Comparison of ENCODE assay signal across 8 mouse cellular contexts in genomic region chr9:44655098-44656066, GRCm38 (mm10). TPM values are rescaled to one million over a fixed set of nuclear protein-coding genes. Genes with fewer than 3 reads are reported as not detected.
A peak's percentile ranks its signal among the peaks of the same experiment; 100 is the strongest.
DNase-seq lines count a peak whose midpoint lies in the region; ATAC-seq and TF ChIP-seq lines count a peak whose summit lies in the region.

No protein-coding gene starts in this region.

- POLR2A ChIA-PET in Patski (lab: Charles Lee), result interaction anchor here (0.5 kb wide), 1 partner anchor 14 kb away, joined by 6 read pairs; no protein-coding TSS in a partner anchor

- CTCF ChIA-PET in Patski (lab: Charles Lee), result interaction anchor here (0.7 to 5.4 kb wide), 25 partner anchors 16 to 204 kb away, joined by 3 to 29 read pairs (median 4); partner anchors contain the start of genes Bcl9l, Phldb1 and Upk2

- peak; percentile 88 for TF ChIP-seq CTCF in Patski (IDR thresholded peaks at IDR 0.05)
- peak; percentile 65; the same call in 1 of the 2 replicates for TF ChIP-seq CTCF in spleen, adult 2 months (IDR thresholded peaks at IDR 0.05; ENCODE audit: extremely low read depth, insufficient read depth, insufficient read length, insufficient replicate concordance)

- intact Hi-C loops in left cerebral cortex, postnatal 36 days (cut with DNase I), result loop anchor here (1.0 to 5.0 kb wide), 2 partner anchors 30 to 82 kb away; partner anchors contain the start of gene Phldb1

- no peak for TF ChIP-seq POLR2A in spleen, adult 2 months (IDR thresholded peaks at IDR 0.05; ENCODE audit: low read depth, low read length)

- peak; percentile 62 for DNase-seq in 3134 (ENCODE audit: extremely low read depth, insufficient read length, low spot score)
- DNase-seq in Patski (ENCODE audit: low read depth, low spot score), result peak; percentile 33
- DNase-seq in gastrocnemius, postnatal 10 days, result peak; percentile 44
- DNase-seq in induced T-regulatory cell, adult 2 months (ENCODE audit: low read depth), result peak; percentile 84
- peak; percentile 40 to 46 for DNase-seq in left cerebral cortex, postnatal 36 days (ENCODE audit: low spot score in 2 of 2)
- DNase-seq in mesoderm, embryonic 11.5 days (ENCODE audit: low read depth, low spot score), result peak; percentile 83
- peak; percentile 58 to 67 for DNase-seq in spleen, adult 2 months (ENCODE audit: low read depth in 1 of 2, low spot score in 2 of 2)

- in situ Hi-C loops in Patski (cut with MboI; ENCODE audit: low pct_unique_long_range_greater_than_20kb), result loop anchor here (5.0 to 25.0 kb wide), 2 partner anchors 92 to 482 kb away; partner anchors contain the start of gene Scn4b

- whole genome bisulfite sequencing in spleen, adult 2 months, result 29% methylated on average over 26 of the region's 26 CpGs

- peak; percentile 57 for ATAC-seq in Patski
- ATAC-seq in common myeloid progenitor, adult 5-6 weeks (replicated peaks; ENCODE audit: low read depth, poor library complexity, severe bottlenecking), result peak; percentile 75

- no peaks in the 10 kb centered on the region for H3K4me1 ChIP-seq in spleen, adult 2 months (ENCODE audit: control insufficient read depth, insufficient read depth, insufficient read length)

- H3K36me3 ChIP-seq in spleen, adult 2 months (ENCODE audit: control insufficient read depth, insufficient read depth, low read length), result no peaks in the 10 kb centered on the region

- no peak overlapping the region for H3K27ac ChIP-seq in spleen, adult 2 months (ENCODE audit: insufficient read depth, low read length)

- H3K4me3 ChIP-seq in spleen, adult 2 months (ENCODE audit: extremely low read depth, insufficient read depth, insufficient read length), result no peak overlapping the region

- peaks cover 3% of the 10 kb centered on the region for H3K27me3 ChIP-seq in Patski
- no peaks in the 10 kb centered on the region for H3K27me3 ChIP-seq in spleen, adult 2 months (ENCODE audit: control insufficient read depth, insufficient read depth, low read length)

RNA-seq across cellular contexts. Expression of gene Treh, which starts 17.7 kb away (rescaled TPM):
- polyA plus RNA-seq in Patski (2021), result not detected
- not detected in 2 replicates for total RNA-seq in common myeloid progenitor, adult 5-6 weeks (2017)
- total RNA-seq in gastrocnemius, postnatal 10 days (2021), result not detected
- under 1 TPM in 1 of 2 experiments, not detected in 1; 0.27 TPM for total RNA-seq in left cerebral cortex, postnatal 36 days (2021)
- not detected in 2 replicates for polyA plus RNA-seq in spleen, adult 2 months (2012; rRNA removed)

RNA-seq across cellular contexts. Expression of gene Ddx6, which starts 50.7 kb away (rescaled TPM):
- polyA plus RNA-seq in Patski (2021), result 95.5 TPM
- total RNA-seq in common myeloid progenitor, adult 5-6 weeks (2017), result 101 and 143 TPM in 2 replicates
- 10 to 100 TPM; 72.0 to 78.9 TPM for total RNA-seq in gastrocnemius, postnatal 10 days (2021)
- total RNA-seq in left cerebral cortex, postnatal 36 days (2021), result 100 to 1,000 TPM; 128 to 140 TPM
- 15.3 and 17.3 TPM in 2 replicates for polyA plus RNA-seq in spleen, adult 2 months (2012; rRNA removed)

Comparison
In these comparisons a context has a peak if more than half of its experiments do, and no peak if none do; other contexts are left out.
1. DNase-seq: peak in every context shown above with its lines; median percentile 84 in induced T-regulatory cell, adult 2 months; 83 in mesoderm, embryonic 11.5 days; 62 in spleen, adult 2 months; 62 in 3134; 44 in gastrocnemius, postnatal 10 days; 43 in left cerebral cortex, postnatal 36 days; 33 in Patski.